Mouse (Mus musculus): Measurements from ENCODE around the gene Pde5a. TPM values are rescaled to one million over a fixed set of nuclear protein-coding genes. Genes with fewer than 3 reads are reported as not detected.

The Pde5a gene
- 1.3 and 1.4 TPM in 2 replicates for polyA plus RNA-seq (2012; rRNA removed)

DNA sequence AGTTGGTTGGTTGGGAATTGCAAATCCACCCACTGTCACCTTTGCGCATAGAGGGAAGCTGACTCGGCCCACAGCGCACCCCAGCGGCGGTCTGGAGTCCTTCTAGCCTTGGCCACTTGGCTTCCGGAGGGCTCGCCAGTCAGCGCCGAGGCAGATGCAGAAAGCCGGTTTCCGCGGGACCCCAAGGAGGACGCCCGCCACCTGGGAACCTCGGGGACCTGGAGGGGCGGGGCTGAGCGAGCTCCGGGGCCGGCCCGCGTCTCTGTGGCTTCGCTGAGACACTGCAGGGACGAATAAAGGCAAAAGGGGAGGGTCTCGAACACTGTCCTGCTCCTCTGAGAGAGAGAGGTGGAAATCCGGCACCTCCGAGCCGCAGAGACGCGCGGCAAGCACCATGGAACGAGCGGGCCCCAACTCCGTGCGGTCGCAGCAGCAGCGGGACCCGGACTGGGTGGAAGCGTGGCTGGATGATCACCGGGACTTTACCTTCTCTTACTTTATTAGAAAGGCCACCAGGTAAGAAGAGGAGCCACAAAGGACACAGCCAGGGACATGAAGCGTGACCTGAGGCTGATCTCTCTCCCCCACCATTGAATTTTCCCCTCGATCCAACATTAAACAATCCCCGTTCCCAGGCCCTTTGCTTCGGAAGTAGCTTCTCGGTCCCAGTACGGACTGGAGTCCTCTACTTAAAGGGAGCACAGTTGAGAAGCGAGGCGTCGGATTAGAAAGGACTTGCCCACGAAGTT, at the start of gene Pde5a:
Gene Pde5a, plus strand, starts transcription at position 96 of the 749 bp plus-strand sequence.
- DNase-seq: peak; percentile 73
- H3K4me3 ChIP-seq (ENCODE audit: insufficient read depth, low read depth, low read length): peak within 1 kb of the TSS; percentile 61
- WGBS: under 1% methylated on average over 49 of the region's 49 CpGs
- H3K27ac ChIP-seq (ENCODE audit: insufficient read depth, low read depth, low read length): peak within 1 kb of the TSS; percentile 10; the same call in 1 of the 2 replicates
- no peaks in the 10 kb centered on the region for H3K27me3 ChIP-seq (replicated peaks; ENCODE audit: control insufficient read depth, insufficient read depth, low read length)
- TF ChIP-seq CTCF (conservative IDR thresholded peaks at IDR 0.05; ENCODE audit: insufficient read depth, insufficient read length, low read depth, low read length) (peak; percentile 75), POLR2A (IDR thresholded peaks at IDR 0.05; ENCODE audit: low read depth, low read length) (no peak)
- H3K4me1 ChIP-seq (ENCODE audit: control insufficient read depth, insufficient read depth, low read length): no peaks in the 10 kb centered on the region
- H3K36me3 ChIP-seq (ENCODE audit: control insufficient read depth, insufficient read depth, low read length): no peaks in the 10 kb centered on the region

DNA sequence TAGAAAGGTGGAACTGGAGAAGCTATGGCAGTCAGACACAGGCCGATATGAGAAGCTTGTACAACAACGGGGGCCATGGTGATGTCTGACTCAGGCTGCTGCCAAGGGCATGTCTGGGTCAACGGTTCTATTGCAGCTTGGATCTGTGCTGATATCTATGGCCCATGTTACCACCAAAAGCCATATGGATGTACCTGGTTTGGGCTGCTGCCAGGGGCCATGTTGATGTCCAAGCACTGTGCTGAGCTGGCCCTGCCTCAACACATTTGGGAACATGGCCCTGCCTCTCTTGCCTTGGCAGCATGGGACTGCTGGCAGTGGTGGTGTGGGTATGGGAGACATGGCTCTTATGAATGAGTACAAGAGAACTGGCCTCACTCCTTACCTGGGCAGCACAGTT, 47.9 kb upstream of the Pde5a start:
- DNase-seq: no peak
- H3K4me3 ChIP-seq (ENCODE audit: insufficient read depth, low read depth, low read length): no peak overlapping the region
- no peak overlapping the region for H3K27ac ChIP-seq (ENCODE audit: insufficient read depth, low read depth, low read length)
- 90% methylated on average over 3 of the region's 3 CpGs for WGBS
- H3K4me1 ChIP-seq (ENCODE audit: control insufficient read depth, insufficient read depth, low read length): no peaks in the 10 kb centered on the region
- H3K36me3 ChIP-seq (ENCODE audit: control insufficient read depth, insufficient read depth, low read length): no peaks in the 10 kb centered on the region
- H3K27me3 ChIP-seq (replicated peaks; ENCODE audit: control insufficient read depth, insufficient read depth, low read length): no peaks in the 10 kb centered on the region
- TF ChIP-seq CTCF (conservative IDR thresholded peaks at IDR 0.05; ENCODE audit: insufficient read depth, insufficient read length, low read depth, low read length) (no peak), POLR2A (IDR thresholded peaks at IDR 0.05; ENCODE audit: low read depth, low read length) (no peak)

DNA sequence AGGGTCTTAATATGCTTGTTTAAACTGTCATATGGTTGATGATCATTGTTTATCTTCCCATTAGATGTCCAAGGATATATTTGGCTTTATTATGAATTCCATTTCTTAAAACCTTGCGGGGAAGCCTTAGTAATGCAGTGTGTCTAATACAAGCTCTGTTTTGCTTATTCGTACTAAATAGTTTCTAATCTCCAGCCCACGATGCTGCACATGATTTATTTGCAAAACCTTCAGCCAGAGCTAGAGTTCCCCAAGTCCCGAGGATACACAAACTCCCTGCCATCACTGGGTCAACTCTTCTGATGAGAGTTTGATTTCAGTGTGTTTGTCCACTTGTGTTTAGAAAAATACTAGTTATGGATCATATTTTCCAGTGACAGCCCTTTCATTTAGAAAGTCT, 46.4 kb upstream of the Pde5a start:
- Histone ChIP-seq H3K27ac (ENCODE audit: insufficient read depth, low read depth, low read length) (no peak overlapping the region), H3K27me3 (replicated peaks; ENCODE audit: control insufficient read depth, insufficient read depth, low read length) (no peaks in the 10 kb centered on the region), H3K4me1 (ENCODE audit: control insufficient read depth, insufficient read depth, low read length) (no peaks in the 10 kb centered on the region), H3K36me3 (ENCODE audit: control insufficient read depth, insufficient read depth, low read length) (no peaks in the 10 kb centered on the region), H3K4me3 (ENCODE audit: insufficient read depth, low read depth, low read length) (no peak overlapping the region)
- DNase-seq: no peak
- 46% methylated on average over 4 of the region's 4 CpGs for WGBS
- TF ChIP-seq POLR2A (IDR thresholded peaks at IDR 0.05; ENCODE audit: low read depth, low read length) (no peak), CTCF (conservative IDR thresholded peaks at IDR 0.05; ENCODE audit: insufficient read depth, insufficient read length, low read depth, low read length) (no peak)

DNA sequence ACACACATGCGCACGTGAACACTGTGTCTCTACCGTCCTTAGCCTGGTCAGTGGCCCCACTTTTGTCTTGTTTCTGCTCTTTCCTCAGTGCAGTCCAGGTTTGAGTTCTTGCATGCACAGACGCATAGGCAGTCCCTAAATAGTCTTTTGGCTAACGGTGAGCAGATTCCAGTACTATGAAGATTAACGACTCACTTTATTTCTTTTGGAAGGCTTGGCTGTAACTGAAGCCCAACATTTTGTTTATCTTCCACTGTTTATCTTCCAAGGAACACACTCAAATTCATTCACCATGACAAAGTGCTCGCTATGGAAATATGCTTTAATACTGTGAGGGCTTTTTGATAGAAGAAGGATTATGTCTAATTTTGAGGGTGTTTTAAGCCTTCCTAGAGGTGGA, 43.9 kb upstream of the Pde5a start:
- TF ChIP-seq CTCF (conservative IDR thresholded peaks at IDR 0.05; ENCODE audit: insufficient read depth, insufficient read length, low read depth, low read length): no peak
- no peak for TF ChIP-seq POLR2A (IDR thresholded peaks at IDR 0.05; ENCODE audit: low read depth, low read length)
- DNase-seq: peak; percentile 10
- 32% methylated on average over 7 of the region's 7 CpGs for WGBS
- Histone ChIP-seq H3K27ac (ENCODE audit: insufficient read depth, low read depth, low read length) (no peak overlapping the region), H3K4me3 (ENCODE audit: insufficient read depth, low read depth, low read length) (no peak overlapping the region), H3K4me1 (ENCODE audit: control insufficient read depth, insufficient read depth, low read length) (no peaks in the 10 kb centered on the region), H3K36me3 (ENCODE audit: control insufficient read depth, insufficient read depth, low read length) (no peaks in the 10 kb centered on the region), H3K27me3 (replicated peaks; ENCODE audit: control insufficient read depth, insufficient read depth, low read length) (no peaks in the 10 kb centered on the region)

DNA sequence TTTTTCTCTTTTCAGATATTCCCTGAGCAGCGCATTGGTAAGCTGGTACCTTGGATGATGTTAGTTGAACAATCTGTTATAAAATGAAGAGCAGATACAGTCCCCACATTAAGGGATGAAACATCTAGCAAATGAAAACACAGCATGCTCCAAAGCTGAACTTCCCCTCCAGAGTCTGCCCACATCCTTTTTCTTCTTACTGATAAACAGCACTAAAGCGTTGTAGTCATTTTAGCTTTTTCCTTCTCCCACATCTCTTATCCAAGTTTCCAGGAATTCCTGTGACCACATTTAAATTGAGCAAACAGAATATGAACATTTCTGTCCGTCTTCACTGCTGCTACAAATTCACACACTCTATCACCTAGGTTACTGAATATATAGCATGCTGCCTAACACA, 35.7 kb upstream of the Pde5a start:
- Histone ChIP-seq H3K4me1 (ENCODE audit: control insufficient read depth, insufficient read depth, low read length) (no peaks in the 10 kb centered on the region), H3K27ac (ENCODE audit: insufficient read depth, low read depth, low read length) (no peak overlapping the region), H3K4me3 (ENCODE audit: insufficient read depth, low read depth, low read length) (no peak overlapping the region), H3K27me3 (replicated peaks; ENCODE audit: control insufficient read depth, insufficient read depth, low read length) (no peaks in the 10 kb centered on the region), H3K36me3 (ENCODE audit: control insufficient read depth, insufficient read depth, low read length) (no peaks in the 10 kb centered on the region)
- WGBS: 82% methylated on average over 3 of the region's 3 CpGs
- no peak for DNase-seq
- TF ChIP-seq POLR2A (IDR thresholded peaks at IDR 0.05; ENCODE audit: low read depth, low read length) (no peak), CTCF (conservative IDR thresholded peaks at IDR 0.05; ENCODE audit: insufficient read depth, insufficient read length, low read depth, low read length) (no peak)

DNA sequence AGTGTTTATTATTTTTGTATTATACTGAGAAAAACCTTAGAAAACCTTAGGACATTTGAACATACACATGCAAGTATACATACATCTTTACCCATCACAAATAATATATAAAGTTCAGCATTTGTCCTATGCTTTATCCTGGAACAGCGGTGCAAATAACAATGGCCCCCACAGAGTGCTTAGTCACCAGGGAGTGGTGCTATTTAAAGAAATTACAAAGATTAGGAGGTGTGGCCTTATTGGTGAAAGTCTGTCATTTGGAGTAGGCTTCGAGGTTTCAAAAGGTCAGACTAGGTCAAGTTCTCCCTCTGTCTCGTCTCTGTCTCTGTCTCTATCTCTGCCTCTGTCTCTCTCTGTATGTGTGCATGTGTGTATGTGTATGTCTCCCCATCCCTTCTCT, 32.9 kb upstream of the Pde5a start:
- Histone ChIP-seq H3K4me3 (ENCODE audit: insufficient read depth, low read depth, low read length) (no peak overlapping the region), H3K27me3 (replicated peaks; ENCODE audit: control insufficient read depth, insufficient read depth, low read length) (no peaks in the 10 kb centered on the region), H3K36me3 (ENCODE audit: control insufficient read depth, insufficient read depth, low read length) (no peaks in the 10 kb centered on the region), H3K4me1 (ENCODE audit: control insufficient read depth, insufficient read depth, low read length) (no peaks in the 10 kb centered on the region), H3K27ac (ENCODE audit: insufficient read depth, low read depth, low read length) (no peak overlapping the region)
- no peak for TF ChIP-seq CTCF (conservative IDR thresholded peaks at IDR 0.05; ENCODE audit: insufficient read depth, insufficient read length, low read depth, low read length)
- TF ChIP-seq POLR2A (IDR thresholded peaks at IDR 0.05; ENCODE audit: low read depth, low read length): no peak
- WGBS: 73% methylated on average over 3 of the region's 3 CpGs
- DNase-seq: no peak

DNA sequence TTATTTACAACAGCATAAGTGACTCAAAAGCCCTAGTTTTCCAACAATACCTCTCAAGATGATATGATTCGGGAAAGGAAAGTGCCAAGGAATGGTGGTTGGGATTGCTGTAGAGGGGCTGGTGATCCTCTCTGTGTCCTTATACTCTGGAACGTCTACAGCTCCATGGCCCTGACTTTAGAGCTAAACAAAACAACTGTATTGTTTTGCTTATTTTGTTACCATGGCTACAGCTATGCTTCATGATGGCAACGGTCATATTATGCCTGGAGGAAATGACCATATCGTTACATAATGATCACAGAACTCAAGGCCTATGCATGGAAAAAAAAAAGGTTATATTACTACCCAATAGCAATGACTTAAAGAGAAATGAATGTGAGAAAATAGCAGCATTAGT, 32.1 kb upstream of the Pde5a start:
- WGBS: 55% methylated on average over 4 of the region's 4 CpGs
- DNase-seq: no peak
- Histone ChIP-seq H3K27me3 (replicated peaks; ENCODE audit: control insufficient read depth, insufficient read depth, low read length) (no peaks in the 10 kb centered on the region), H3K27ac (ENCODE audit: insufficient read depth, low read depth, low read length) (no peak overlapping the region), H3K36me3 (ENCODE audit: control insufficient read depth, insufficient read depth, low read length) (no peaks in the 10 kb centered on the region), H3K4me1 (ENCODE audit: control insufficient read depth, insufficient read depth, low read length) (no peaks in the 10 kb centered on the region), H3K4me3 (ENCODE audit: insufficient read depth, low read depth, low read length) (no peak overlapping the region)
- TF ChIP-seq POLR2A (IDR thresholded peaks at IDR 0.05; ENCODE audit: low read depth, low read length): no peak
- TF ChIP-seq CTCF (conservative IDR thresholded peaks at IDR 0.05; ENCODE audit: insufficient read depth, insufficient read length, low read depth, low read length): no peak
